Mouse (Mus musculus): Measurements from ENCODE around the gene Cacna1g.

- TF ChIP-seq CTCF (conservative IDR thresholded peaks at IDR 0.05 in 1 of 2, IDR thresholded peaks at IDR 0.05 in 1 of 2; ENCODE audit: low read depth in 2 of 2, low read length in 2 of 2) (no peak), SIN3A (IDR thresholded peaks at IDR 0.05; ENCODE audit: low read length) (no peak), POLR2A (IDR thresholded peaks at IDR 0.05; ENCODE audit: low read depth, low read length) (no peak), UBTF (IDR thresholded peaks at IDR 0.05; ENCODE audit: low read depth, low read length) (no peak), HCFC1 (IDR thresholded peaks at IDR 0.05; ENCODE audit: low read depth, low read length) (no peak)
Measured at GRCm38 (mm10) chr11:94361166-94361870, 112.7 kb downstream of the Cacna1g start.
